In the genomic region with DNA sequence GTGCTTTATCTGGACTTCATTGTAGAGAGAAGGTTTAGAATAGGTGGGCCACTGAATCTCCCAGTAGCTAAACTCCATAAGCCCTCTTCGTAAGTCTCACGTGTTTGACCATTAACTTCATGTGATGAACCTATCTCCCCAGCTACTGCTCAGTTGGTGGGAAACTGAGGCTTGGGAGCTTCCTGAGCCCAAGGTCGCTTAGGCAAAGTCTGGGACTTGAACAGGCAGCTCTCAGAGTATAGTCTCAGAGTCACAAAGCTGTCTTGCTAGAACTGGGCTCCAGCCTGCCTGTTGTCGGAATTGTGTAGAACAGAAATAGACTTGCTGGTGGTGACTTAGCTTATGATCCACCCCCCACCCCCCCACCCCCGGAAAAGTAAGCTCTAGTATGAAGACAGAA, we compare ENCODE assay signal across 8 mouse cellular contexts. TPM values are rescaled to one million over a fixed set of nuclear protein-coding genes. Genes with fewer than 3 reads are reported as not detected.
DNase-seq lines count a peak whose midpoint lies in the region; ATAC-seq and TF ChIP-seq lines count a peak whose summit lies in the region.

No protein-coding gene starts in this region.

- intact Hi-C loops in heart, postnatal 10 days (cut with DNase I), result loop anchor here (2.0 to 10.0 kb wide), 6 partner anchors 13 to 741 kb away; a partner anchor contains a TSS

- H3K27me3 ChIP-seq in lung, postnatal 0 days (replicated peaks; ENCODE audit: insufficient read depth, low read length), result no peaks in the 10 kb centered on the region
- H3K27me3 ChIP-seq in liver, embryonic 13.5 days, result peaks cover 11% of the 10 kb centered on the region
- H3K27me3 ChIP-seq in stomach, embryonic 16.5 days (ENCODE audit: control insufficient read depth, insufficient read depth, low read length), result no peaks in the 10 kb centered on the region

- no peak overlapping the region for H3K9ac ChIP-seq in lung, postnatal 0 days (replicated peaks; ENCODE audit: low read depth)
- 0 out of 2 replicates have a peak overlapping the region, but pooled peaks have one; percentile 42 for H3K9ac ChIP-seq in liver, embryonic 13.5 days
- peak overlapping the region; percentile 97 for H3K9ac ChIP-seq in stomach, embryonic 16.5 days (ENCODE audit: low read length)

- TF ChIP-seq EP300 in lung, postnatal 0 days (IDR thresholded peaks at IDR 0.05), result no peak

- H3K4me3 ChIP-seq in lung, postnatal 0 days (ENCODE audit: low read depth, low read length), result peak overlapping the region; percentile 93; the same call in 1 of the 2 replicates
- no peak overlapping the region for H3K4me3 ChIP-seq in liver, embryonic 13.5 days (replicated peaks)
- H3K4me3 ChIP-seq in stomach, embryonic 16.5 days (replicated peaks; ENCODE audit: low read length), result peak overlapping the region; percentile 95

- 65% methylated on average over 5 of the region's 5 CpGs for WGBS in lung, postnatal 0 days
- WGBS in liver, embryonic 13.5 days (ENCODE audit: insufficient replicate concordance), result 64% methylated on average over 5 of the region's 5 CpGs
- 73% methylated on average over 5 of the region's 5 CpGs for WGBS in stomach, embryonic 16.5 days

- peak; percentile 42 for DNase-seq in heart, adult 11 months
- no peak for DNase-seq in heart, postnatal 10 days
- DNase-seq in lung, postnatal 0 days (ENCODE audit: low spot score), result no peak
- no peak for DNase-seq in lung, postnatal 25 days (ENCODE audit: low spot score)
- DNase-seq in liver, embryonic 13.5 days, result no peak
- DNase-seq in B cell, adult 2 months, result no peak
- DNase-seq in thymus, postnatal 4 days, result no peak

- H3K4me2 ChIP-seq in lung, postnatal 0 days (replicated peaks; ENCODE audit: low read depth, low read length), result peak overlapping the region; percentile 91
- peak overlapping the region; percentile 99 for H3K4me2 ChIP-seq in liver, embryonic 13.5 days
- H3K4me2 ChIP-seq in stomach, embryonic 16.5 days (ENCODE audit: low read depth, low read length), result peak overlapping the region; percentile 74

- H3K4me1 ChIP-seq in lung, postnatal 0 days (ENCODE audit: insufficient read depth, low read depth, low read length), result peaks cover 19% of the 10 kb centered on the region; the same call in 1 of the 2 replicates
- peaks cover 78% of the 10 kb centered on the region for H3K4me1 ChIP-seq in liver, embryonic 13.5 days (replicated peaks)
- H3K4me1 ChIP-seq in stomach, embryonic 16.5 days (ENCODE audit: control insufficient read depth, insufficient read depth, low read length), result peaks cover 38% of the 10 kb centered on the region

- no peak for ATAC-seq in lung, postnatal 0 days
- no peak for ATAC-seq in liver, embryonic 13.5 days (ENCODE audit: low read depth)
- no peak for ATAC-seq in stomach, embryonic 16.5 days (ENCODE audit: insufficient read depth, low FRiP score)

- no peak for TF ChIP-seq CTCF in lung, postnatal 0 days (IDR thresholded peaks at IDR 0.05)

- H3K36me3 ChIP-seq in lung, postnatal 0 days (ENCODE audit: insufficient read depth, low read length), result no peaks in the 10 kb centered on the region
- H3K36me3 ChIP-seq in liver, embryonic 13.5 days, result no peaks in the 10 kb centered on the region
- H3K36me3 ChIP-seq in stomach, embryonic 16.5 days (ENCODE audit: control insufficient read depth, insufficient read depth, low read length), result no peaks in the 10 kb centered on the region; the same call in 1 of the 2 replicates

- no peaks in the 10 kb centered on the region for H3K9me3 ChIP-seq in lung, postnatal 0 days (ENCODE audit: low read length)
- no peaks in the 10 kb centered on the region for H3K9me3 ChIP-seq in liver, embryonic 13.5 days (replicated peaks)
- H3K9me3 ChIP-seq in stomach, embryonic 16.5 days (replicated peaks; ENCODE audit: control insufficient read depth, low read length), result no peaks in the 10 kb centered on the region

- 0 out of 2 replicates have a peak overlapping the region, but pooled peaks have one; percentile 51 for H3K27ac ChIP-seq in lung, postnatal 0 days (ENCODE audit: low read length)
- H3K27ac ChIP-seq in liver, embryonic 13.5 days, result peak overlapping the region; percentile 65
- H3K27ac ChIP-seq in stomach, embryonic 16.5 days (ENCODE audit: low read length), result no peak overlapping the region

RNA-seq across cellular contexts. Expression of a gene that starts 3.0 kb away (rescaled TPM):
- total RNA-seq in heart, postnatal 10 days (2021), result 10 to 100 TPM; 27.5 to 35.6 TPM
- 9.6 and 9.7 TPM in 2 replicates for polyA plus RNA-seq in lung, postnatal 0 days (2015; fragmentation: Nextera tagmentation; extraction: Ambion mirVana)
- polyA plus RNA-seq in liver, embryonic 13.5 days (2015; fragmentation: Nextera tagmentation; extraction: Ambion mirVana), result 3.6 and 4.0 TPM in 2 replicates
- polyA plus RNA-seq in stomach, embryonic 16.5 days (2015; fragmentation: Nextera tagmentation; extraction: Ambion mirVana), result 11.9 and 13.7 TPM in 2 replicates
